Mouse (Mus musculus) MEL (cell line): ENCODE results near the gene Nfkbie.

Source experiments
- CTCF ChIP-seq, 3 experiments: IDR thresholded peaks in 2 of 3; conservative IDR thresholded peaks in 1 of 3; 2 replicates each; pipeline ENCODE4 v1.5.1; 2011 to 2012; ENCODE audit warnings: low read length in 3 of 3, low read depth in 2 of 3, mild to moderate bottlenecking in 2 of 3, improper control_type of control experiment in 1 of 3, inconsistent platforms in 1 of 3, mixed read lengths in 1 of 3, moderate library complexity in 1 of 3; ENCODE audit not compliant: control insufficient read depth in 1 of 3, insufficient read depth in 1 of 3, poor library complexity in 1 of 3, severe bottlenecking in 1 of 3
- E2F4 ChIP-seq: IDR thresholded peaks from 2 replicates; pipeline ENCODE4 v1.6.1; 2011; ENCODE audit warnings: low read depth, low read length, improper control_type of control experiment, borderline replicate concordance
- ELF1 ChIP-seq: IDR thresholded peaks from 2 replicates; pipeline ENCODE4 v1.6.1; 2014; ENCODE audit warnings: low read depth, mild to moderate bottlenecking, inconsistent platforms, low read length, improper control_type of control experiment, moderate library complexity
- EP300 ChIP-seq, 2 experiments: IDR thresholded peaks; 2 replicates each; pipeline ENCODE4 v1.6.1; 2011; ENCODE audit warnings: improper control_type of control experiment in 2 of 2, low read length in 2 of 2, low read depth in 1 of 2, mild to moderate bottlenecking in 1 of 2
- GATA1 ChIP-seq: IDR thresholded peaks from 2 replicates; pipeline ENCODE4 v1.6.1; 2011; ENCODE audit warnings: low read depth, low read length, improper control_type of control experiment
- MAX ChIP-seq: IDR thresholded peaks from 2 replicates; pipeline ENCODE4 v1.6.1; 2011; ENCODE audit warnings: low read length, improper control_type of control experiment
- MEF2A ChIP-seq: IDR thresholded peaks from 2 replicates; pipeline ENCODE4 v1.6.1; 2014; ENCODE audit warnings: low read depth, mild to moderate bottlenecking, inconsistent platforms, low read length, improper control_type of control experiment; ENCODE audit not compliant: poor library complexity, insufficient replicate concordance, severe bottlenecking; ENCODE audit errors: extremely low read depth
- POLR2A ChIP-seq, 2 experiments: IDR thresholded peaks; 2 replicates each; pipeline ENCODE4 v1.6.1; 2011 to 2012; ENCODE audit warnings: low read length in 2 of 2, mild to moderate bottlenecking in 2 of 2, control low read depth in 1 of 2, improper control_type of control experiment in 1 of 2, low read depth in 1 of 2, moderate library complexity in 1 of 2; ENCODE audit not compliant: control insufficient read depth in 1 of 2, insufficient read depth in 1 of 2, poor library complexity in 1 of 2
- RAD21 ChIP-seq: IDR thresholded peaks from 2 replicates; pipeline ENCODE4 v1.6.1; 2011; ENCODE audit warnings: mild to moderate bottlenecking, low read depth, low read length, improper control_type of control experiment
- SIN3A ChIP-seq: IDR thresholded peaks from 2 replicates; pipeline ENCODE4 v1.6.1; 2012; ENCODE audit warnings: low read length, improper control_type of control experiment, inconsistent platforms
- TBP ChIP-seq: IDR thresholded peaks from 2 replicates; pipeline ENCODE4 v1.8.0; 2011; ENCODE audit warnings: low read depth, low read length, improper control_type of control experiment
- TCF12 ChIP-seq: IDR thresholded peaks from 2 replicates; pipeline ENCODE4 v1.6.1; 2014; ENCODE audit warnings: low read depth, mild to moderate bottlenecking, inconsistent platforms, low read length, improper control_type of control experiment, moderate library complexity
- ZC3H11A ChIP-seq: IDR thresholded peaks from 2 replicates; pipeline ENCODE4 v1.6.1; 2012; ENCODE audit warnings: low read depth, mild to moderate bottlenecking, inconsistent platforms, low read length, improper control_type of control experiment
- ZMIZ1 ChIP-seq: IDR thresholded peaks from 2 replicates; pipeline ENCODE4 v1.6.1; 2012; ENCODE audit warnings: low read depth, mild to moderate bottlenecking, inconsistent platforms, low read length, improper control_type of control experiment, moderate library complexity

- TF ChIP-seq CTCF (IDR thresholded peaks at IDR 0.05 in 2 of 3, conservative IDR thresholded peaks at IDR 0.05 in 1 of 3; ENCODE audit: control insufficient read depth in 1 of 3, insufficient read depth in 1 of 3, low read depth in 2 of 3, low read length in 3 of 3, poor library complexity in 1 of 3, severe bottlenecking in 1 of 3) (no peak), E2F4 (no peak), GATA1 (no peak), SIN3A (no peak), POLR2A (IDR thresholded peaks at IDR 0.05; ENCODE audit: control insufficient read depth in 1 of 2, insufficient read depth in 1 of 2, low read depth in 1 of 2, low read length in 2 of 2, poor library complexity in 1 of 2) (no peak), ELF1 (no peak), TCF12 (no peak), MAX (no peak), ZMIZ1 (no peak), ZC3H11A (no peak), TBP (no peak), EP300 (IDR thresholded peaks at IDR 0.05; ENCODE audit: low read depth in 1 of 2, low read length in 2 of 2) (no peak), MEF2A (no peak), RAD21 (no peak)
Measured at GRCm38 (mm10) chr17:45612008-45612407, 56.5 kb downstream of the Nfkbie start.
